Mouse (Mus musculus) erythroblast, embryonic 14.5 days (primary cell): Measurements from ENCODE around the gene Prrx2.

Experiments
- GATA1 ChIP-seq: IDR thresholded peaks from 2 replicates; pipeline ENCODE4 v1.6.1; 2012; ENCODE audit warnings: low read length, inconsistent platforms, mixed read lengths
- TAL1 ChIP-seq: IDR thresholded peaks from 3 replicates; pipeline ENCODE4 v1.6.1; 2012; ENCODE audit warnings: low read length, inconsistent platforms, mixed read lengths

DNA sequence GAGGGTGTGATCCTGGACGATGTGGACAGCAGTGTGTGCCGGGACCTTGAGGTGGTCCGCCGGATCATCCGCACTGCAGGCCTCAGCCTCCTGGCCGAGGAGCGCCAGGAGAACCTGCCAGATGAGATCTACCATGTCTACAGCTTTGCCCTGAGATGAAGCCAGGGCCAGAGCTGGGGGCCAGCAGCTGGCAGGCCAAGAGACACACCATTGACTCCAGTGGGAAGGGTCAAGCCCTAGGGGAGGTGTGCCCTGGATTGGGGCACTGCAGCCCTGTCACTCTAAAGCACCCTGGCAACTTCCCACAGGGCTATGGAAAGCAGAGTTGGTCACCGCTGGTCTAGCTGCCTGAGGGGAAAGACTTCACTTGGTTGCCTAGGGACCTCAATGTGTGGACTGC is 12.3 kb upstream of the Prrx2 start:
- TF ChIP-seq GATA1 (no peak), TAL1 (no peak)
